Mouse (Mus musculus) cerebellum, adult 18-20 months (tissue): ENCODE results near the gene Magi2.
"Not testable (repeated sequence)": the region's sequence is repeated elsewhere in the genome, so short reads cannot be mapped to it uniquely, and the experiment has no call there.

ENCODE experiments used
- DNase-seq, 2 experiments: peaks; one replicate each; pipeline ENCODE4 v3.0.0; 2021

Gene Magi2

GRCm38 (mm10) chr5:20723226-20723625 is 1496.4 kb downstream of the Magi2 start:
- DNase-seq: not testable (repeated sequence)

GRCm38 (mm10) chr5:20738795-20739194 is 1512.0 kb downstream of the Magi2 start:
- no peak for DNase-seq

GRCm38 (mm10) chr5:20741193-20741592 is 1514.4 kb downstream of the Magi2 start:
- no peak for DNase-seq

GRCm38 (mm10) chr5:20741936-20742335 is 1515.1 kb downstream of the Magi2 start:
- DNase-seq: no peak

GRCm38 (mm10) chr5:20748142-20748541 is 1521.3 kb downstream of the Magi2 start:
- DNase-seq: no peak

- no peak for DNase-seq
Observed at GRCm38 (mm10) chr5:20748856-20749255, 1522.0 kb downstream of the Magi2 start.

- no peak for DNase-seq
Observed at GRCm38 (mm10) chr5:20749535-20749934, 1522.7 kb downstream of the Magi2 start.

- DNase-seq: no peak
Observed at GRCm38 (mm10) chr5:20751000-20751399, 1524.2 kb downstream of the Magi2 start.

- DNase-seq: no peak
Observed at GRCm38 (mm10) chr5:20751696-20752095, 1524.9 kb downstream of the Magi2 start.

- no peak for DNase-seq
Observed at GRCm38 (mm10) chr5:20753096-20753495, 1526.3 kb downstream of the Magi2 start.

GRCm38 (mm10) chr5:20753963-20754362 is 1527.1 kb downstream of the Magi2 start:
- no peak for DNase-seq
